Mouse (Mus musculus) hindlimb bud, embryonic 11.5 days (tissue): ENCODE results near the gene Nr2c2ap.
A peak's percentile ranks its signal among the peaks of the same experiment; 100 is the strongest.

Experiments used
- DNase-seq: peaks from one replicate; pipeline ENCODE4 v3.0.0-alpha.2; 2012; ENCODE audit warnings: low read depth, low spot score; ENCODE audit errors: extremely low spot score

The Nr2c2ap gene

GRCm38 (mm10) chr8:70131166-70131883 lies at the start of gene Nr2c2ap:
TSS of gene Nr2c2ap (plus strand) at chr8:70131333.
- peak; percentile 86 for DNase-seq

- no peak for DNase-seq
Measured at GRCm38 (mm10) chr8:70081976-70082375, 49.2 kb upstream of the Nr2c2ap start.

- DNase-seq, result no peak
Measured at GRCm38 (mm10) chr8:70083285-70083684, 47.8 kb upstream of the Nr2c2ap start, which contains the start of gene Hapln4. TSS of gene Hapln4 (plus strand) at chr8:70083457.

GRCm38 (mm10) chr8:70084191-70085065 lies 46.7 kb upstream of the Nr2c2ap start:
- DNase-seq, result no peak

- no peak for DNase-seq
Measured at GRCm38 (mm10) chr8:70086151-70086550, 45.0 kb upstream of the Nr2c2ap start.

GRCm38 (mm10) chr8:70087237-70087636 lies 43.9 kb upstream of the Nr2c2ap start:
- no peak for DNase-seq

- no peak for DNase-seq
Measured at GRCm38 (mm10) chr8:70087836-70088650, 43.1 kb upstream of the Nr2c2ap start.

- no peak for DNase-seq
Measured at GRCm38 (mm10) chr8:70089296-70089960, 41.7 kb upstream of the Nr2c2ap start.

GRCm38 (mm10) chr8:70092786-70093185 lies 38.3 kb upstream of the Nr2c2ap start:
- DNase-seq, result no peak

- DNase-seq, result no peak
Measured at GRCm38 (mm10) chr8:70099276-70099675, 31.9 kb upstream of the Nr2c2ap start.

GRCm38 (mm10) chr8:70100241-70100640 lies 30.9 kb upstream of the Nr2c2ap start:
- no peak for DNase-seq

GRCm38 (mm10) chr8:70104506-70104905 lies 26.6 kb upstream of the Nr2c2ap start:
- no peak for DNase-seq

- no peak for DNase-seq
Measured at GRCm38 (mm10) chr8:70104922-70105321, 26.2 kb upstream of the Nr2c2ap start.

GRCm38 (mm10) chr8:70110451-70110850 lies 20.7 kb upstream of the Nr2c2ap start:
- DNase-seq, result no peak

- DNase-seq, result no peak
Measured at GRCm38 (mm10) chr8:70111192-70111795, 19.8 kb upstream of the Nr2c2ap start.

GRCm38 (mm10) chr8:70112401-70113016 lies 18.6 kb upstream of the Nr2c2ap start:
- no peak for DNase-seq

GRCm38 (mm10) chr8:70114488-70114887 lies 16.6 kb upstream of the Nr2c2ap start:
- DNase-seq, result no peak

GRCm38 (mm10) chr8:70114892-70115291 lies 16.2 kb upstream of the Nr2c2ap start:
- no peak for DNase-seq

GRCm38 (mm10) chr8:70117611-70118010 lies 13.5 kb upstream of the Nr2c2ap start:
- no peak for DNase-seq
